Mouse (Mus musculus) intestine, postnatal 0 days (tissue): ENCODE measurements around the gene Sacs. TPM values are rescaled to one million over a fixed set of nuclear protein-coding genes. Genes with fewer than 3 reads are reported as not detected.
"Not testable (repeated sequence)": the region's sequence is repeated elsewhere in the genome, so short reads cannot be mapped to it uniquely, and the experiment has no call there.

Experiments
- ATAC-seq: fragments of 200-750 bp; cut with Nextera tagmentation; 2 replicates; pipeline ENCODE4 v1.8.0; 2017; ENCODE audit warnings: mild to moderate bottlenecking, moderate TSS enrichment, moderate library complexity
- H3K27ac ChIP-seq: fragments of 300-500 bp; sonication (generic); 2 replicates; pipeline ENCODE4 v1.5.1; 2014; ENCODE audit warnings: mild to moderate bottlenecking, low read depth, low read length, moderate library complexity
- H3K27me3 ChIP-seq: fragments of 300-500 bp; sonication (generic); replicated peaks from 2 replicates; pipeline ENCODE4 v1.6.1; 2014; ENCODE audit warnings: low read length, mixed read lengths; ENCODE audit not compliant: control insufficient read depth, insufficient read depth
- H3K36me3 ChIP-seq: fragments of 300-500 bp; sonication (generic); 2 replicates; pipeline ENCODE4 v1.6.1; 2014; ENCODE audit warnings: mild to moderate bottlenecking, moderate library complexity; ENCODE audit not compliant: control insufficient read depth, insufficient read depth
- H3K4me1 ChIP-seq: fragments of 300-500 bp; sonication (generic); replicated peaks from 2 replicates; pipeline ENCODE4 v1.6.1; 2014; ENCODE audit warnings: antibody characterized with exemption, low read length, mixed read lengths; ENCODE audit not compliant: control insufficient read depth, insufficient read depth
- H3K4me2 ChIP-seq: fragments of 300-500 bp; sonication (generic); replicated peaks from 2 replicates; pipeline ENCODE4 v1.6.1; 2014; ENCODE audit warnings: low read depth, mild to moderate bottlenecking, moderate library complexity
- H3K4me3 ChIP-seq: fragments of 300-500 bp; sonication (generic); 2 replicates; pipeline ENCODE4 v1.5.1; 2014; ENCODE audit warnings: low read depth, low read length
- H3K9ac ChIP-seq: fragments of 300-500 bp; sonication (generic); 2 replicates; pipeline ENCODE4 v1.6.1; 2014; ENCODE audit warnings: mild to moderate bottlenecking, low read depth, low read length
- H3K9me3 ChIP-seq: fragments of 300-500 bp; sonication (generic); 2 replicates; pipeline ENCODE4 v1.6.1; 2016; ENCODE audit warnings: mixed run types; ENCODE audit not compliant: control insufficient read depth
- CTCF ChIP-seq: sonication (generic); IDR thresholded peaks from 2 replicates; pipeline ENCODE4 v1.5.1; 2016; ENCODE audit warnings: low read depth, mild to moderate bottlenecking, control low read depth, antibody characterized with exemption, moderate library complexity
- WGBS: fragments of 180-500 bp; shearing (Covaris S2); extraction: QIAGEN DNeasy Blood & Tissue Kit; methylation state at CpG from one replicate; pipeline ENCODE4 v1.1.7; 2014; 5-methylcytosine and 5-hydroxymethylcytosine counted together
- polyA plus RNA-seq: library from polyadenylated mRNA; unstranded; fragments of >200 nt; fragmentation: Nextera tagmentation; extraction: Ambion mirVana; gene quantifications from 2 replicates; pipeline ENCODE4 v1.2.1, GENCODE M21; 2015

The Sacs gene
- polyA plus RNA-seq, 1 experiment from 2014 or later, result 1.0 TPM

DNA sequence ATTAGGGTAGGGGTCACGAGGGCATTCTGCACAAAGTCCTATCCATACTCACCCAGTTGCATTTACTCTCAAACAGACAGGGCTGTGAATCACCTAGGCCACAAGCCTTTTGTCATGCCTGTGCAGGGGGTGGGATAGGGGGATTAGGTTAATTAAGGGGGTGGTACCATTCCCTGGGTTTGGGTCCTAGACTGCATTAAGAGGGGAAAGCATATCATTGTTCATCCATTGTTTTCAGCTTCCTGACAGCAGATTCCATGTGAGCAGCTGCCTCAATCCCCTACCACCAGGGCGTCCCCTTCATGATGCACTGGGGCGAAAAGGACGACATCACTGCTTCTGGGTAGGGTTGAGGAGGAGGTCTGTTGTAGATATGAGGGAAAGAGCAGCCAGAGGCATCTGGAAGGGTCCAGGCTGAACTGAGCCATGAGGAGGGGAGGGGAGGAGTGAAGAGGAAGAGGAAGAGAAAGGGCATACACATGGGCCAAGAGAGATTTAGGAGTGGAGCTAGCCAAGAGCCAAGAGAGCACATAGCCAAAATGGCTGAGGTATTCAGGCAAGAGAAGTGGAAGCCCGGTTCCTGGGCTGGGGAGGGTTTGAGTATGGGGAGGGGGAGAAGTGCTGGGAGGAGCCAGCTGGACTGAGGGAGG is 3.8 kb upstream of the Sacs start:
- Histone ChIP-seq H3K4me3 (no peak overlapping the region), H3K9me3 (no peaks in the 10 kb centered on the region), H3K9ac (no peak overlapping the region), H3K27me3 (0 out of 2 replicates have a peak, but pooled peaks cover 4% of the 10 kb centered on the region), H3K4me1 (no peaks in the 10 kb centered on the region), H3K27ac (no peak overlapping the region), H3K36me3 (no peaks in the 10 kb centered on the region), H3K4me2 (no peak overlapping the region)
- no peak for TF ChIP-seq CTCF
- WGBS, result 67% methylated on average over 5 of the region's 5 CpGs
- ATAC-seq, result no peak

DNA sequence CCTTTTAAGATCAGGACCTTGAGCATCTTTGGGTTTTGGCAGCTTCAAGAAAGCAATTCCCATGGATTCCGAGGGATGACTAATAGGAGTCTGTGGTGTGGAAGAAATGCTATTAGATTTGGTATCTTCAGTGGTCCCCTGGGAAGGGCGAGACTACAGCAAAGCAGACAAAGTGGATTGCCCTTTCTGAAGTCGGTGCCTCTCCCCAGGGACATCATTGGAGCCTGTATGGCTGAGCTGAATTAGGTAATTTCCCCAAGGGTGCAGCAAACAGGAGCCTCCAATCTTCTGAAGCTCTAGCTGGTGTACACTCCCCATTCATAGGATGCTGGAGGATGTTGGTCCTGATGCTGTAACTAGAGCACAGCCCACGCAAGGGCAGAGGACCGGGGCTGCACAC is 847 bp upstream of the Sacs start:
- H3K4me1 ChIP-seq, result no peaks in the 10 kb centered on the region
- no peak for TF ChIP-seq CTCF
- no peaks in the 10 kb centered on the region for H3K36me3 ChIP-seq
- ATAC-seq, result no peak
- H3K4me3 ChIP-seq, result no peak overlapping the region
- H3K4me2 ChIP-seq, result no peak overlapping the region
- 0 out of 2 replicates have a peak, but pooled peaks cover 4% of the 10 kb centered on the region for H3K27me3 ChIP-seq
- no peak overlapping the region for H3K9ac ChIP-seq
- H3K9me3 ChIP-seq, result no peaks in the 10 kb centered on the region
- H3K27ac ChIP-seq, result no peak overlapping the region
- WGBS, result 79% methylated on average over 5 of the region's 5 CpGs

DNA sequence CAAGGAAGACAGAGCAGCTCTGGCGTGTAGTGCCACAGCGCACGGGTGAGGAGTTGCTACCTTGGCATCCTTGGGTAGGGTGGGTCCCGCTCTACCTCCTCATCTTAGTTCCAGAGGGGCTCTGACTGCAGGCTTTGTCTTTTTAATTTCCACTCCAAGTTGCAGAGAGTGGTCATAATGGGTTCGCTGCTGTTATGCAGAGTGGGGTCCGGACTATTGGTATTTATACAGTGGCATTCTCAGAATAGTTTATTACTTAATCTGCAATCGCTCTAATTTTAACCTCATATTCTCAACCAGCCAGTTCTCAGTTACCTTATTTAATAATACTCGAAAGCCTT is 440 bp downstream of the Sacs start:
- no peak overlapping the region for H3K27ac ChIP-seq
- no peak overlapping the region for H3K9ac ChIP-seq
- no peaks in the 10 kb centered on the region for H3K36me3 ChIP-seq
- WGBS, result 27% methylated on average over 8 of the region's 8 CpGs
- peak overlapping the region; percentile 26 for H3K4me3 ChIP-seq
- ATAC-seq, result no peak
- 0 out of 2 replicates have a peak, but pooled peaks cover 4% of the 10 kb centered on the region for H3K27me3 ChIP-seq
- no peaks in the 10 kb centered on the region for H3K9me3 ChIP-seq
- H3K4me1 ChIP-seq, result no peaks in the 10 kb centered on the region
- H3K4me2 ChIP-seq, result peak overlapping the region; percentile 50
- no peak for TF ChIP-seq CTCF

- 31% methylated on average over 8 of the region's 8 CpGs for WGBS
- no peak for ATAC-seq
- no peak overlapping the region for H3K4me3 ChIP-seq
- no peaks in the 10 kb centered on the region for H3K9me3 ChIP-seq
- H3K4me1 ChIP-seq, result no peaks in the 10 kb centered on the region
- peak overlapping the region; percentile 21; the same call in 1 of the 2 replicates for H3K4me2 ChIP-seq
- H3K27me3 ChIP-seq, result 0 out of 2 replicates have a peak, but pooled peaks cover under 1% of the 10 kb centered on the region
- H3K9ac ChIP-seq, result no peak overlapping the region
- H3K36me3 ChIP-seq, result no peaks in the 10 kb centered on the region
- no peak for TF ChIP-seq CTCF
- H3K27ac ChIP-seq, result no peak overlapping the region
Observed at GRCm38 (mm10) chr14:61143358-61143757, 5.1 kb downstream of the Sacs start.

DNA sequence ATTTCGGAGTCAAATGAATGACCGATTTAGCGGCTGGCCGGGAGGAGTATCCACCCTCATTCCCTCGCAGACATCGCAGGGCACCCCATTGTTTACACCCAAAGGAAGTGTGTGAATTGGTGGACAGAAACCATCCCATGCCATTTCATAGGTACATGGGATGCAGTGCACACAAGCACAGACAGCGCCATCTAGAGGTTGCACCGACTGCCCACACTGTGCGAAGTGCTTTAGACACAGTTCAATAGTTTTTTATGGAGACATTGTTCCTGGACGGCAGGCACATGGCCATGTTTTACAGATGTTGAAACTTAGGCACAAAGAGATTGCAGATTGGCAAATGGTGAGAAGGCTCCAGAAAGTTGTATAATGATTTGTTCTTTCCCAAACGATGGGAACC is 5.6 kb downstream of the Sacs start:
- H3K27me3 ChIP-seq, result no peaks in the 10 kb centered on the region
- WGBS, result 30% methylated on average over 11 of the region's 11 CpGs
- no peak for ATAC-seq
- peak; percentile 82 for TF ChIP-seq CTCF
- no peaks in the 10 kb centered on the region for H3K9me3 ChIP-seq
- no peaks in the 10 kb centered on the region for H3K4me1 ChIP-seq
- H3K36me3 ChIP-seq, result no peaks in the 10 kb centered on the region
- peak overlapping the region; percentile 21; the same call in 1 of the 2 replicates for H3K4me2 ChIP-seq
- no peak overlapping the region for H3K9ac ChIP-seq
- no peak overlapping the region for H3K27ac ChIP-seq
- H3K4me3 ChIP-seq, result no peak overlapping the region

- not testable (repeated sequence) for H3K9ac ChIP-seq, H3K27ac ChIP-seq, H3K27me3 ChIP-seq, H3K4me3 ChIP-seq, H3K9me3 ChIP-seq, ATAC-seq, H3K4me2 ChIP-seq, H3K4me1 ChIP-seq, H3K36me3 ChIP-seq
- 92% methylated on average over 12 of the region's 13 CpGs for WGBS
Observed at GRCm38 (mm10) chr14:61150416-61150815, 12.2 kb downstream of the Sacs start.
